Mouse (Mus musculus) liver, adult 2 months (tissue): ENCODE measurements at regions not wholly inside any gene's neighbourhood (a gene's known extent, or its start where the extent isn't known, plus 50 kb on each side); places are given as distances from the start of the nearest gene placed in this dataset.

Source experiments
- CTCF ChIP-seq: fragments of 200-500 bp; IDR thresholded peaks from 2 replicates; pipeline ENCODE4 v1.5.1; 2011; ENCODE audit warnings: low read depth, low read length, control low read depth
- POLR2A ChIP-seq: fragments of 200-500 bp; IDR thresholded peaks from 2 replicates; pipeline ENCODE4 v1.6.1; 2011; ENCODE audit warnings: low read length, control low read depth; ENCODE audit not compliant: insufficient read depth; ENCODE audit errors: extremely low read depth

GRCm38 (mm10) chr16:63102362-63102761 lies 248.3 kb downstream of the Pros1 start:
- TF ChIP-seq CTCF (no peak), POLR2A (no peak)
